Mouse (Mus musculus): ENCODE measurements at regions not wholly inside any gene's neighbourhood (a gene's known extent, or its start where the extent isn't known, plus 50 kb on each side); places are given as distances from the start of the nearest gene placed in this dataset.

- H3K9ac ChIP-seq, result no peak overlapping the region
- H3K36me3 ChIP-seq, result no peaks in the 10 kb centered on the region
- no peak for ATAC-seq (replicated peaks; ENCODE audit: low FRiP score)
- H3K27me3 ChIP-seq, result no peaks in the 10 kb centered on the region
- H3K27ac ChIP-seq, result no peak overlapping the region
- H3K4me2 ChIP-seq, result no peak overlapping the region
- no peaks in the 10 kb centered on the region for H3K9me3 ChIP-seq (replicated peaks)
- no peak overlapping the region for H3K4me3 ChIP-seq (replicated peaks)
- H3K4me1 ChIP-seq, result no peaks in the 10 kb centered on the region
Measured at GRCm38 (mm10) chr3:156199749-156200467, 361.7 kb upstream of the Negr1 start.

- H3K9ac ChIP-seq, result no peak overlapping the region
- H3K36me3 ChIP-seq, result no peaks in the 10 kb centered on the region
- 89% methylated on average over 3 of the region's 3 CpGs for WGBS
- H3K4me3 ChIP-seq (replicated peaks), result no peak overlapping the region
- H3K9me3 ChIP-seq (replicated peaks), result no peaks in the 10 kb centered on the region
- no peaks in the 10 kb centered on the region for H3K4me1 ChIP-seq
- H3K4me2 ChIP-seq, result no peak overlapping the region
- H3K27ac ChIP-seq, result no peak overlapping the region
- H3K27me3 ChIP-seq, result no peaks in the 10 kb centered on the region
- no peak for ATAC-seq (replicated peaks; ENCODE audit: low FRiP score)
Measured at GRCm38 (mm10) chr3:156205246-156205645, 356.3 kb upstream of the Negr1 start.

GRCm38 (mm10) chr3:156208420-156208819 lies 353.2 kb upstream of the Negr1 start:
- no peak for ATAC-seq (replicated peaks; ENCODE audit: low FRiP score)
- 35% methylated on average over 1 of the region's 1 CpGs for WGBS
- H3K9me3 ChIP-seq (replicated peaks), result no peaks in the 10 kb centered on the region

GRCm38 (mm10) chr3:156210827-156211226 lies 350.8 kb upstream of the Negr1 start:
- 84% methylated on average over 4 of the region's 4 CpGs for WGBS
- ATAC-seq (replicated peaks; ENCODE audit: low FRiP score), result no peak
- H3K36me3 ChIP-seq, result no peaks in the 10 kb centered on the region

More at GRCm38 (mm10) chr3:156208420-156208819, 353.2 kb upstream of the Negr1 start:
- Histone ChIP-seq H3K27me3 (no peaks in the 10 kb centered on the region), H3K4me2 (no peak overlapping the region), H3K9ac (no peak overlapping the region), H3K4me3 (replicated peaks) (no peak overlapping the region), H3K27ac (no peak overlapping the region), H3K36me3 (no peaks in the 10 kb centered on the region), H3K4me1 (no peaks in the 10 kb centered on the region)

GRCm38 (mm10) chr3:156214823-156215222 lies 346.8 kb upstream of the Negr1 start:
- Histone ChIP-seq H3K4me3 (replicated peaks) (no peak overlapping the region), H3K9ac (no peak overlapping the region), H3K4me1 (no peaks in the 10 kb centered on the region), H3K4me2 (no peak overlapping the region), H3K27ac (no peak overlapping the region), H3K9me3 (replicated peaks) (no peaks in the 10 kb centered on the region), H3K36me3 (no peaks in the 10 kb centered on the region), H3K27me3 (no peaks in the 10 kb centered on the region)
- WGBS, result 48% methylated on average over 1 of the region's 1 CpGs
- ATAC-seq (replicated peaks; ENCODE audit: low FRiP score), result no peak

More at GRCm38 (mm10) chr3:156210827-156211226, 350.8 kb upstream of the Negr1 start:
- H3K9me3 ChIP-seq (replicated peaks), result no peaks in the 10 kb centered on the region
- H3K4me1 ChIP-seq, result no peaks in the 10 kb centered on the region
- no peaks in the 10 kb centered on the region for H3K27me3 ChIP-seq
- no peak overlapping the region for H3K27ac ChIP-seq
- no peak overlapping the region for H3K4me3 ChIP-seq (replicated peaks)
- H3K4me2 ChIP-seq, result no peak overlapping the region
- no peak overlapping the region for H3K9ac ChIP-seq

- 80% methylated on average over 2 of the region's 2 CpGs for WGBS
- Histone ChIP-seq H3K27me3 (no peaks in the 10 kb centered on the region), H3K4me3 (replicated peaks) (no peak overlapping the region), H3K9me3 (replicated peaks) (no peaks in the 10 kb centered on the region), H3K36me3 (no peaks in the 10 kb centered on the region), H3K4me1 (no peaks in the 10 kb centered on the region), H3K27ac (no peak overlapping the region), H3K4me2 (no peak overlapping the region), H3K9ac (no peak overlapping the region)
- ATAC-seq (replicated peaks; ENCODE audit: low FRiP score), result no peak
Measured at GRCm38 (mm10) chr3:156232111-156232510, 329.5 kb upstream of the Negr1 start.

GRCm38 (mm10) chr3:156235955-156236354 lies 325.6 kb upstream of the Negr1 start:
- 82% methylated on average over 4 of the region's 4 CpGs for WGBS
- H3K4me3 ChIP-seq (replicated peaks), result no peak overlapping the region
- ATAC-seq (replicated peaks; ENCODE audit: low FRiP score), result no peak

GRCm38 (mm10) chr3:156252256-156252861 lies 309.2 kb upstream of the Negr1 start:
- H3K27ac ChIP-seq, result no peak overlapping the region
- ATAC-seq (replicated peaks; ENCODE audit: low FRiP score), result no peak
- H3K9me3 ChIP-seq (replicated peaks), result no peaks in the 10 kb centered on the region
- no peak overlapping the region for H3K4me3 ChIP-seq (replicated peaks)
- 88% methylated on average over 6 of the region's 6 CpGs for WGBS
- no peaks in the 10 kb centered on the region for H3K27me3 ChIP-seq
- no peak overlapping the region for H3K9ac ChIP-seq
- H3K4me2 ChIP-seq, result no peak overlapping the region
- H3K4me1 ChIP-seq, result no peaks in the 10 kb centered on the region
- H3K36me3 ChIP-seq, result no peaks in the 10 kb centered on the region

More at GRCm38 (mm10) chr3:156235955-156236354, 325.6 kb upstream of the Negr1 start:
- H3K4me1 ChIP-seq, result no peaks in the 10 kb centered on the region
- H3K27ac ChIP-seq, result no peak overlapping the region
- no peaks in the 10 kb centered on the region for H3K27me3 ChIP-seq
- H3K9me3 ChIP-seq (replicated peaks), result no peaks in the 10 kb centered on the region
- no peaks in the 10 kb centered on the region for H3K36me3 ChIP-seq
- H3K9ac ChIP-seq, result no peak overlapping the region
- no peak overlapping the region for H3K4me2 ChIP-seq

- Histone ChIP-seq H3K4me3 (replicated peaks) (no peak overlapping the region), H3K4me1 (no peaks in the 10 kb centered on the region), H3K9ac (no peak overlapping the region), H3K36me3 (no peaks in the 10 kb centered on the region), H3K27ac (no peak overlapping the region), H3K27me3 (no peaks in the 10 kb centered on the region), H3K9me3 (replicated peaks) (no peaks in the 10 kb centered on the region), H3K4me2 (no peak overlapping the region)
- 0 out of 2 replicates have a peak, but pooled peaks have one; percentile 18 for ATAC-seq (replicated peaks; ENCODE audit: low FRiP score)
- WGBS, result 71% methylated on average over 7 of the region's 7 CpGs
Measured at GRCm38 (mm10) chr3:156253172-156253934, 308.2 kb upstream of the Negr1 start.

GRCm38 (mm10) chr3:156256719-156257118 lies 304.9 kb upstream of the Negr1 start:
- no peaks in the 10 kb centered on the region for H3K4me1 ChIP-seq
- H3K4me2 ChIP-seq, result no peak overlapping the region
- H3K9me3 ChIP-seq (replicated peaks), result no peaks in the 10 kb centered on the region
- no peaks in the 10 kb centered on the region for H3K27me3 ChIP-seq
- WGBS, result 78% methylated on average over 7 of the region's 7 CpGs
- no peak overlapping the region for H3K4me3 ChIP-seq (replicated peaks)
- H3K9ac ChIP-seq, result no peak overlapping the region
- no peaks in the 10 kb centered on the region for H3K36me3 ChIP-seq
- H3K27ac ChIP-seq, result no peak overlapping the region
- ATAC-seq (replicated peaks; ENCODE audit: low FRiP score), result peak; percentile 85

GRCm38 (mm10) chr3:156264654-156265053 lies 296.9 kb upstream of the Negr1 start:
- ATAC-seq (replicated peaks; ENCODE audit: low FRiP score), result no peak
- no peak overlapping the region for H3K27ac ChIP-seq

GRCm38 (mm10) chr3:156267727-156268126 lies 293.9 kb upstream of the Negr1 start:
- 61% methylated on average over 4 of the region's 4 CpGs for WGBS
- Histone ChIP-seq H3K4me1 (no peaks in the 10 kb centered on the region), H3K9ac (no peak overlapping the region), H3K4me2 (no peak overlapping the region), H3K27ac (no peak overlapping the region), H3K27me3 (no peaks in the 10 kb centered on the region), H3K4me3 (replicated peaks) (no peak overlapping the region), H3K9me3 (replicated peaks) (no peaks in the 10 kb centered on the region), H3K36me3 (no peaks in the 10 kb centered on the region)
- ATAC-seq (replicated peaks; ENCODE audit: low FRiP score), result peak; percentile 64

More at GRCm38 (mm10) chr3:156264654-156265053, 296.9 kb upstream of the Negr1 start:
- Histone ChIP-seq H3K9me3 (replicated peaks) (no peaks in the 10 kb centered on the region), H3K4me2 (no peak overlapping the region), H3K9ac (no peak overlapping the region), H3K36me3 (no peaks in the 10 kb centered on the region), H3K4me3 (replicated peaks) (no peak overlapping the region), H3K4me1 (no peaks in the 10 kb centered on the region), H3K27me3 (no peaks in the 10 kb centered on the region)
- 92% methylated on average over 6 of the region's 6 CpGs for WGBS
